Mouse (Mus musculus) liver, adult 2 months (tissue): Measurements from ENCODE around the gene 5730522E02Rik. TPM values are rescaled to one million over a fixed set of nuclear protein-coding genes. Genes with fewer than 3 reads are reported as not detected.

Experiments used
- DNase-seq: peaks from one replicate; pipeline ENCODE4 v3.0.0-alpha.2; 2011; ENCODE audit warnings: low read depth, low spot score; ENCODE audit errors: extremely low read depth
- H3K27ac ChIP-seq: fragments of 200-500 bp; replicated peaks from 2 replicates; pipeline ENCODE4 v1.5.1; 2012; ENCODE audit warnings: low read depth, mild to moderate bottlenecking, control low read depth, inconsistent platforms, low read length; ENCODE audit not compliant: insufficient read depth
- H3K27me3 ChIP-seq: fragments of 200-500 bp; 2 replicates; pipeline ENCODE4 v1.6.1; 2012; ENCODE audit warnings: mild to moderate bottlenecking, moderate library complexity, low read length, inconsistent platforms; ENCODE audit not compliant: control insufficient read depth, insufficient read depth
- H3K36me3 ChIP-seq: fragments of 200-500 bp; 2 replicates; pipeline ENCODE4 v1.6.1; 2012; ENCODE audit warnings: low read length, inconsistent platforms; ENCODE audit not compliant: control insufficient read depth, insufficient read depth
- H3K4me1 ChIP-seq: fragments of 200-500 bp; 2 replicates; pipeline ENCODE4 v1.6.1; 2011; ENCODE audit warnings: low read length; ENCODE audit not compliant: control insufficient read depth, insufficient read depth
- H3K4me3 ChIP-seq: fragments of 200-500 bp; 2 replicates; pipeline ENCODE4 v1.5.1; 2011; ENCODE audit warnings: low read depth, mild to moderate bottlenecking, control low read depth, low read length, moderate library complexity; ENCODE audit not compliant: insufficient read depth
- H3K79me2 ChIP-seq: fragments of 200-500 bp; 2 replicates; pipeline ENCODE4 v1.6.1; 2012; ENCODE audit warnings: inconsistent platforms, mild to moderate bottlenecking, low read length, moderate library complexity; ENCODE audit not compliant: control insufficient read depth, insufficient read depth
- H3K9ac ChIP-seq: fragments of 200-500 bp; 2 replicates; pipeline ENCODE4 v1.6.1; 2012; ENCODE audit warnings: low read depth, mild to moderate bottlenecking, control low read depth, inconsistent platforms, low read length
- CTCF ChIP-seq: fragments of 200-500 bp; IDR thresholded peaks from 2 replicates; pipeline ENCODE4 v1.5.1; 2011; ENCODE audit warnings: low read depth, low read length, control low read depth
- POLR2A ChIP-seq: fragments of 200-500 bp; IDR thresholded peaks from 2 replicates; pipeline ENCODE4 v1.6.1; 2011; ENCODE audit warnings: low read length, control low read depth; ENCODE audit not compliant: insufficient read depth; ENCODE audit errors: extremely low read depth
- WGBS: fragments of 180-500 bp; shearing (Covaris S2); methylation state at CpG from one replicate; pipeline ENCODE4 v1.1.7; 2018; 5-methylcytosine and 5-hydroxymethylcytosine counted together
- polyA plus RNA-seq: library from polyadenylated mRNA; depleted of rRNA; stranded (reverse); fragments of >200 nt; gene quantifications from 2 replicates; pipeline ENCODE4 v1.2.3, GENCODE M21; 2012
- total RNA-seq: library from RNA; depleted of rRNA; stranded (reverse); fragments of >200 nt; gene quantifications from 2 replicates; pipeline ENCODE4 v1.2.3, GENCODE M21; 2014

Gene 5730522E02Rik
- total and polyA plus RNA-seq, 2 experiments, result 0.16 to 0.83 TPM

GRCm38 (mm10) chr11:26061471-26062137 lies 149.0 kb downstream of the 5730522E02Rik start:
- no peak for TF ChIP-seq POLR2A
- Histone ChIP-seq H3K27me3 (no peaks in the 10 kb centered on the region), H3K9ac (no peak overlapping the region), H3K79me2 (no peaks in the 10 kb centered on the region), H3K4me3 (no peak overlapping the region), H3K4me1 (no peaks in the 10 kb centered on the region), H3K36me3 (no peaks in the 10 kb centered on the region), H3K27ac (no peak overlapping the region)
- no peak for DNase-seq
- WGBS, result 85% methylated on average over 8 of the region's 8 CpGs

GRCm38 (mm10) chr11:26013527-26013926 lies 197.0 kb downstream of the 5730522E02Rik start:
- no peak overlapping the region for H3K9ac ChIP-seq
- no peaks in the 10 kb centered on the region for H3K27me3 ChIP-seq
- H3K4me3 ChIP-seq, result no peak overlapping the region
- TF ChIP-seq CTCF (no peak), POLR2A (no peak)
- no peaks in the 10 kb centered on the region for H3K79me2 ChIP-seq
- H3K27ac ChIP-seq, result no peak overlapping the region
- H3K36me3 ChIP-seq, result no peaks in the 10 kb centered on the region
- no peak for DNase-seq
- WGBS, result 75% methylated on average over 2 of the region's 2 CpGs
- peaks cover 2% of the 10 kb centered on the region; the same call in 1 of the 2 replicates for H3K4me1 ChIP-seq

GRCm38 (mm10) chr11:26004018-26004417 lies 206.5 kb downstream of the 5730522E02Rik start:
- TF ChIP-seq CTCF (no peak), POLR2A (no peak)
- Histone ChIP-seq H3K9ac (no peak overlapping the region), H3K4me1 (no peaks in the 10 kb centered on the region; the same call in 1 of the 2 replicates), H3K4me3 (no peak overlapping the region), H3K79me2 (no peaks in the 10 kb centered on the region), H3K36me3 (no peaks in the 10 kb centered on the region), H3K27me3 (no peaks in the 10 kb centered on the region), H3K27ac (no peak overlapping the region)
- WGBS, result 82% methylated on average over 4 of the region's 4 CpGs
- no peak for DNase-seq

GRCm38 (mm10) chr11:25999738-26000137 lies 210.8 kb downstream of the 5730522E02Rik start:
- Histone ChIP-seq H3K79me2 (no peaks in the 10 kb centered on the region), H3K9ac (no peak overlapping the region), H3K4me3 (no peak overlapping the region), H3K27me3 (no peaks in the 10 kb centered on the region), H3K27ac (no peak overlapping the region), H3K4me1 (no peaks in the 10 kb centered on the region; the same call in 1 of the 2 replicates), H3K36me3 (no peaks in the 10 kb centered on the region)
- no peak for DNase-seq
- TF ChIP-seq CTCF, result no peak
- no peak for TF ChIP-seq POLR2A
- WGBS, result 89% methylated on average over 5 of the region's 5 CpGs

- no peak for DNase-seq
- TF ChIP-seq POLR2A (no peak), CTCF (no peak)
- WGBS, result 91% methylated on average over 4 of the region's 4 CpGs
These were observed 213.1 kb downstream of the 5730522E02Rik start for GRCm38 (mm10) chr11:25997469-25997868.

GRCm38 (mm10) chr11:25994128-25994527 lies 216.4 kb downstream of the 5730522E02Rik start:
- 57% methylated on average over 2 of the region's 2 CpGs for WGBS
- TF ChIP-seq CTCF (no peak), POLR2A (no peak)

More at GRCm38 (mm10) chr11:25997469-25997868, 213.1 kb downstream of the 5730522E02Rik start:
- H3K79me2 ChIP-seq, result no peaks in the 10 kb centered on the region
- no peak overlapping the region for H3K27ac ChIP-seq
- no peaks in the 10 kb centered on the region for H3K4me1 ChIP-seq
- no peak overlapping the region for H3K9ac ChIP-seq
- no peaks in the 10 kb centered on the region for H3K36me3 ChIP-seq
- no peaks in the 10 kb centered on the region for H3K27me3 ChIP-seq
- H3K4me3 ChIP-seq, result no peak overlapping the region

More at GRCm38 (mm10) chr11:25994128-25994527, 216.4 kb downstream of the 5730522E02Rik start:
- Histone ChIP-seq H3K79me2 (no peaks in the 10 kb centered on the region), H3K27ac (no peak overlapping the region), H3K4me1 (no peaks in the 10 kb centered on the region), H3K27me3 (no peaks in the 10 kb centered on the region), H3K36me3 (no peaks in the 10 kb centered on the region), H3K4me3 (no peak overlapping the region), H3K9ac (no peak overlapping the region)
- DNase-seq, result no peak
